Mouse (Mus musculus): ENCODE results near the gene Phb2. TPM values are rescaled to one million over a fixed set of nuclear protein-coding genes. Genes with fewer than 3 reads are reported as not detected.

Phb2 gene
- total RNA-seq, 1 experiment from 2014 or later = 402 TPM

Other genes with a start within 250 kb of the Phb2 start
- gene Clstn3, start 247.5 kb upstream of the Phb2 start, total RNA-seq (2017) = 12.5 and 15.8 TPM in 2 replicates
- gene C1rl, start 219.2 kb upstream of the Phb2 start, total RNA-seq (2017) = 1.9 and 2.7 TPM in 2 replicates
- 1.7 and 3.9 TPM in 2 replicates for gene C1ra, start 199.9 kb upstream of the Phb2 start, total RNA-seq (2017)
- not detected in 2 replicates for gene C1s1, start 170.0 kb upstream of the Phb2 start, total RNA-seq (2017)
- not detected in 2 replicates for gene C1rb, start 142.0 kb upstream of the Phb2 start, total RNA-seq (2017)
- gene C1s2, start 76.3 kb upstream of the Phb2 start, total RNA-seq (2017) = 0.23 TPM in 1 of 2 replicates, not detected in the other
- gene Lpcat3, start 49.3 kb upstream of the Phb2 start, total RNA-seq (2017) = 31.5 and 34.1 TPM in 2 replicates
- gene Emg1, start 158 bp upstream of the Phb2 start, total RNA-seq (2017) = 222 and 280 TPM in 2 replicates
- gene Ptpn6, start 26.4 kb downstream of the Phb2 start, total RNA-seq (2017) = 235 and 315 TPM in 2 replicates
- gene Grcc10, start 29.0 kb downstream of the Phb2 start, total RNA-seq (2017) = 112 and 129 TPM in 2 replicates
- not detected in 2 replicates for gene Gm45234, start 43.7 kb downstream of the Phb2 start, total RNA-seq (2017)
- 4.6 and 6.7 TPM in 2 replicates for gene Atn1, start 44.2 kb downstream of the Phb2 start, total RNA-seq (2017)
- 0.46 TPM in 1 of 2 replicates, not detected in the other for gene Eno2, start 57.3 kb downstream of the Phb2 start, total RNA-seq (2017)
- not detected in 2 replicates for gene Lrrc23, start 67.4 kb downstream of the Phb2 start, total RNA-seq (2017)
- gene Spsb2, start 96.3 kb downstream of the Phb2 start, total RNA-seq (2017) = 1.1 and 3.8 TPM in 2 replicates
- gene Tpi1, start 102.0 kb downstream of the Phb2 start, total RNA-seq (2017) = 158 and 197 TPM in 2 replicates
- 76.5 and 84.3 TPM in 2 replicates for gene Usp5, start 117.1 kb downstream of the Phb2 start, total RNA-seq (2017)
- 73.5 and 92.1 TPM in 2 replicates for gene Cdca3, start 117.2 kb downstream of the Phb2 start, total RNA-seq (2017)
- not detected in 2 replicates for gene Gnb3, start 127.9 kb downstream of the Phb2 start, total RNA-seq (2017)
- gene P3h3, start 145.4 kb downstream of the Phb2 start, total RNA-seq (2017) = 8.3 and 8.7 TPM in 2 replicates
- 0.24 and 0.32 TPM in 2 replicates for gene Gpr162, start 151.6 kb downstream of the Phb2 start, total RNA-seq (2017)
- 0.73 TPM in 2 replicates for gene Cd4, start 175.9 kb downstream of the Phb2 start, total RNA-seq (2017)
- gene Lag3, start 199.4 kb downstream of the Phb2 start, total RNA-seq (2017) = 0.82 and 1.6 TPM in 2 replicates
- gene Ptms, start 207.8 kb downstream of the Phb2 start, total RNA-seq (2017) = 40.3 and 71.3 TPM in 2 replicates
- gene Mlf2, start 219.1 kb downstream of the Phb2 start, total RNA-seq (2017) = 54.9 and 61.1 TPM in 2 replicates